Mouse (Mus musculus): Measurements from ENCODE around the gene Myo6.

The Myo6 gene

DNA sequence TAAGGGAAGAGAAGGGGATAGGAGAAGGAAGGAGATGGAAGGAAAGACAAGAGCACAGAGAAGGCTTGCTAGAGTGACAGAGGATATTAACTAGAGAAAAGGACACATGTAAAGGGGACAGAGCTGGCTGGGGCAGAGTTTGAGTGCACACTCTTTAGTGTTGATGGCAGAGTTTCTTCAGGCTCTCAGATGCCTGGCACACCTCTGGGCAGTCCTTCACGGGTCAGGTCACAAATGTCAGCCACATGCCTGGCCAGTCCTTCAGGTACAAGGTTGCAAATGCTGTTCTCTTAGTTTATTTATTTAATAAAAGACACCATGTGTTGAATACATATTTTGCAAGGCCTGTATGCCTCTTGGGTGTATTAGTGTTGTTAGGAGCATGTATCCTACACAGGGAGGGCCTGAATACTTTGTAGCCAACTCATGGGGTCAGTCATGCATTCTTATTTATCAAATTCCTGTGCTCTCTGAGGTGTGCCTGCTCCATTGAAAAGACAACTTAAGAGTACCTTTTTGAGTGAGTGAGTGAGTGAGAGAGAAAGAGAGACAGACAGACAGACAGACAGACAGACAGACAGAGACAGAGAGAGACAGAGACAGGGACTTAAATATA is 72.5 kb downstream of the Myo6 start:
- no peak for DNase-seq (ENCODE audit: low read depth)

DNA sequence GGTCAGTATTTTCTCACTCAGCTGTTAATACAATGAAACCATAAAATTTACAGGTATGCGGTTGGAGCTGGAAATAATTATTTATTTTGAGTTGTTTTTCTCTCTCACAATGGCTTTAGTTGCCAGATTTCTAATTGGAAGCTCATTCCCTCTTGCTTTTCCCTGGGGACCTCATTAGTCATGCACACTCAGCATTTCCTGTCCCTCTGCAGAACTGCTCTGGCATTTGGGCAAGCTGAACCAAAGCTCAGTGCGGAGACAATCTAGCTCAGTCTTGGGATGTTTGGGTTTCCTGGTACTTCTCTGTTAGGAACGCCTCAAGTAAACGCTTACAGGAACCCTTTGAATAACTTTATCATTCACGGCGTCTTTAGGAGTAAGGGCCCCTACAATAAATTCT is 76.9 kb downstream of the Myo6 start:
- DNase-seq (ENCODE audit: low read depth): no peak

DNA sequence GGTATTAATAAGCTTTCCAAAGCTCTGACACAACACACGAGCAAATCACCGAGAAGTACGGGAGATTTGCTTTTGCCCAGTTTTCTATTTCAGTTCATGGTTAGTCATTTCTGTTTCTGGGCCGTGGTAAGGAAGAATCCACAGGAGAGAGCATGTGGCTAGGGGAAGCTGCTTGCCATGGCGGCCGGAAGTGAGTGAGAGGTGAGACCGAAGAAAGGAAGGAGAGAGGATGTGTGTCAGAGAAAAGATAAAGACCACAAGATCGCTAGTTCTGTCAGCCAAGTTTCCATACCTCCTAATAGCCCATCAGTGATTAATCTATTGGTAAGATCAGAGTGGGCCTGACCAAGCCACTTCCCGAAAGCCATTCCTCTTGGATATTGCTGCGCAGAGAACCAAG is 87.3 kb downstream of the Myo6 start:
- DNase-seq (ENCODE audit: low read depth): no peak

- DNase-seq (ENCODE audit: low read depth): no peak
Observed at GRCm38 (mm10) chr9:80253241-80253640, 88.4 kb downstream of the Myo6 start.

DNA sequence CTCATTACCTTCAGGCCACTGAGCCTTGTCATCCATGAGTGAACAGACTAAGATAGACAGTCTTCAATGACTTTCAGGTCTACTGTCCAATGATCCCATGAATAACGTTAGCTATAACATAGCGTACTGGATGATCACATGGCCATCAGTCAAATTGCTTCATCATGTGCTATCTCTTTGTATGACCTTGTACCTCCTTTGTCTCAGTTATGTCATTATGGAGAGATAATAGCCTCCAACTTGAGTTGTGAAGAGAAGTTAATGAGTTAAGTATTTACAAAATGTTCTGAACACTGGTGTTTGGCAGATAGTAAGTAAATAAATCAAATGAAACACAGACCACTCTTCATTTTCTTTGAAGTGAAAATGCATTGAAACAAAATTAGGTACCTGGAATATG is 91.7 kb downstream of the Myo6 start:
- no peak for DNase-seq (ENCODE audit: low read depth)

- DNase-seq (ENCODE audit: low read depth): peak; percentile 67
Observed at GRCm38 (mm10) chr9:80258396-80258795, 93.6 kb downstream of the Myo6 start.

DNA sequence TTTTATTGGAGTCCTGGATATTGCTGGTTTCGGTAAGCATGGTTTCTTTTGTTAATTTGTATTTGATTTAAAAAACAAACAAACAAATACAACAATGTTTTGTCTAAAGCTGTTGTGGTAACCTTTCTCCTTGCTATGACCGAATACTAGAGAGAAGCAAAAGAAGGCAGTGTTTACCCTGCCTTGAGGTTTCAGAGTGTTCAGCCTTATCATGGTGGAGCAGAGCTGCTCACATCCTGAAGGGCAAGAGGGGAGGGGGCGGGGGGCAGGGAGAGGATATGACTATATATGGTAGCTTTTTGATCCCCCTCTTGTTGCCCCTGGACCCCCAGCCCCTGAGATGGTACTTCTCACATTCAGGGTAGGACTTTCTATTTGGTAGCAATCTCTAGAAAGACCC is 96.1 kb downstream of the Myo6 start:
- no peak for DNase-seq (ENCODE audit: low read depth)

GRCm38 (mm10) chr9:80262367-80263026 is 97.7 kb downstream of the Myo6 start:
- no peak for DNase-seq (ENCODE audit: low read depth)

DNA sequence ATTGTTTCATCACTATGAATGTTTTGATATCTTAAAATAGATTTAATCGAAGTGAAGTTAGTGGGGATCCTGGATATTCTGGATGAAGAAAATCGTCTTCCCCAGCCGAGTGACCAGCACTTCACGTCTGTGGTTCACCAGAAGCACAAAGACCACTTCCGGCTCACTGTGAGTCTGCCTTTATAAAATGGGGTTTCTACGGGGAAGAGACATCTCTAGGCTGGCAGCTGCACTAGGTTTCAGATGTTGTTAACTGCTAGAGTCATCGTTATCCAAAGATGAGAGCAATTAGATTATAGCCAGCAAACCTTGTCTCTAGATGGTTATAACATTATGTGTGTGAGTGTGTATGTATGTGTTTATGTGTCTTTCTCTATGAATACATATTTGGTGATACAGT is 101.3 kb downstream of the Myo6 start:
- DNase-seq (ENCODE audit: low read depth): no peak

DNA sequence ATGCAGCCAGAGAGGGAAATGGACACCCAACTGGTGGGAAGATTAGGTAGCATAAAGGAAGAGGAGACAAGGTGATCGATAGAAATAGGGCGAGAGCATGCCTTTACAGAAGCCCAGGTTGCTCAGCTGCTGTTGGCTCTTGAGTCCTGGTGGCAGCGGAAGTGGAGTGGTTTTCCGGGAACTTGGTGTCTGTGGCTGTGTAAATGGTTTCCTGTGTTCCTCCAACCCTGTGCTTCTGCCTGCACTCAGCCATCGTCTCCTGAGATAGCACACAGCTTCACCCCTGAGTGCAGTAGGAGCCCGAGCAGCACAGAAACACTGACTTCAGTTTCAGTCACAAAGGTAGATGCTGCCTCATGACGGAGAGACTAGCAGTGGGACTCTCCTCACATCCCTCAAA is 101.7 kb downstream of the Myo6 start:
- peak; percentile 76 for DNase-seq (ENCODE audit: low read depth)

GRCm38 (mm10) chr9:80269596-80269995 is 104.8 kb downstream of the Myo6 start:
- no peak for DNase-seq (ENCODE audit: low read depth)

GRCm38 (mm10) chr9:80272951-80273350 is 108.1 kb downstream of the Myo6 start:
- DNase-seq (ENCODE audit: low read depth): no peak

- DNase-seq (ENCODE audit: low read depth): no peak
Observed at GRCm38 (mm10) chr9:80275053-80275771, 110.4 kb downstream of the Myo6 start.

- DNase-seq (ENCODE audit: low read depth): no peak
Observed at GRCm38 (mm10) chr9:80275772-80276134, 110.9 kb downstream of the Myo6 start.

DNA sequence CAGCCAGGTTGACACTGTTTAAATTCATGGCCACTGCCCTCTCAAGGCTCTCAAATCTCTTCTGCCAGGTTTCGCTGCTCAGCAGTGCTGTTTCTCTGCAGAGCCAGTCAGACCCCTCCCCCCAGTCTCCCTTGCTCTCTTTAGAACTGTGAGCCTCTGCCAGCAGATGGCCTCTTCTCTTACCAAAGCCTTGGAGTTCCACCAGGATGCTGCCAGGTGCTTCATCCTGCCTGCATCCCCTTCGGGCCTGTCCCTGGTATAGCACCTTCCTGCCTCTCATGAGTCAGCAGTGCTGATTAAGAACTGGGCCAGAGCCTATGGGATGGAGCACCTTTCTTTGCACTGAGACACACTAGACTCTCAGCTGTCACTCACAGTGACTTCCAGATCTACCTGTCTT is 112.3 kb downstream of the Myo6 start:
- no peak for DNase-seq (ENCODE audit: low read depth)

DNA sequence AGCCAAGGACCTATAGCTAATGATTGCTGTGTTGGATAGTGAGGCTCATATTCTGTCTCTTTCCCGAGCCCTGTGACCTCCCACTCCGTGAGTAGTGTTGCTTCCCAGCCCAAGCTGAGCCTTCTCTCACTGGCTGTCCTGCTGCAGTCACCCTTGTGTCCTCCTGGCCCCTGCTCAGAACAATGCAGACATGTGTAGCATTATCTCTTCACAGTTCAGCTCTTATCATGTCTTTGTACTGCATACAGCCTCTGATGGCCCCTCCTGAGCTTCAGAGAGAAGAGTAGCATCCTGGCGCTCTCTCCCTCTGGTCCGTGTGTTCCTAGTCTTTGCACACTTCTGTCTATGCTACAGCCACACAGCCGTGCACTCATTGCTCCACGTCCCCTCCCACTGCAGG is 112.9 kb downstream of the Myo6 start:
- no peak for DNase-seq (ENCODE audit: low read depth)

- no peak for DNase-seq (ENCODE audit: low read depth)
Observed at GRCm38 (mm10) chr9:80280724-80281123, 115.9 kb downstream of the Myo6 start.

- DNase-seq (ENCODE audit: low read depth): peak; percentile 41
Observed at GRCm38 (mm10) chr9:80282426-80282825, 117.6 kb downstream of the Myo6 start.

GRCm38 (mm10) chr9:80284539-80285174 is 119.8 kb downstream of the Myo6 start:
- no peak for DNase-seq (ENCODE audit: low read depth)

GRCm38 (mm10) chr9:80286845-80287244 is 122.0 kb downstream of the Myo6 start:
- no peak for DNase-seq (ENCODE audit: low read depth)

DNA sequence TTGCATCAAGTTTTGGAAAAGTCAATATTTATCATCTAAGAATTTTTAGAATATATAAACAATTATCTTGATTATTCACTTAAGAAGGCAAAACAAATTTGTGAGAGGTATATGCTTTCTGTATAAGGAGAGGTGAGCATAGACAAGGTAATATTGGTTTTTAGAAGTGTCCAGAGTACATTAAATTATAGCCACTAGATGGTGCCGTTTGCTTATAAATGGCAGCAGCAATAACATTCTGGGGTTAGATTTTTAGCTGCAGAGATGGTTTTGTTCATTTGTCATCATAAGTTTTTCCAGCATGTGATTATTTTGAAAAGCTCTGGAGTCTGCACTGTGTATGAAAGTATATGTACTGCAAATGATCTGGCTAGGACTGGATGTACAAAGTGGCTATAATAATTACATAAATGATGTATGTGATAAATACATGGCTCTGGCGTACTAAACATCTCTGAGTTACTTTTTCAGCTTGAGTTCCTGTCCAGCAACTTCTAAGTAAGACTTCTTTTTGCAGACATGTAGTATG is 128.3 kb downstream of the Myo6 start:
- peak; percentile 81 for DNase-seq (ENCODE audit: low read depth)

DNA sequence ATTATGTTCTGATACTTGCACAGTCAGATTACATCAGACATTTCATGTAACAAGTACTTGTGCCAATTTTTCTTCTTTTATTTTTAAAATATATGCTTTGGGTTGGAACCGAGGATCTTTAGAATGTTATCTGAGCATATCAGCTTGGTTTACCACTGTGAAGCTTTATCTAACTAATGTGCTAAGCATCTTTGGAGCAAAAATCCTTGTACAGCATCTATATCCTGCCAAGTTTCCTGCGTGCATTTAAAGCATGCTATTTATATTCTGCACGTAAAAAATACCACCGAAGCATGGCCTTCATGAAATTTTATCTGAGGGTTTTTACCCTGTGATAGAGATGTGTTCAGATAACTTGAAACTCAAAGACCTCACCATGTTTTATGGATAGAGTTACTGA is 131.3 kb downstream of the Myo6 start:
- no peak for DNase-seq (ENCODE audit: low read depth)

- peak; percentile 16 for DNase-seq (ENCODE audit: low read depth)
Observed at GRCm38 (mm10) chr9:80299031-80299430, 134.2 kb downstream of the Myo6 start.

Measured in naive thymus-derived CD4-positive, alpha-beta T cell, adult 2 months (primary cell).